Mouse (Mus musculus): Measurements from ENCODE around the gene Glrx5.

GRCm38 (mm10) chr12:105038211-105038610 lies 5.7 kb downstream of the Glrx5 start:
- TF ChIP-seq GATA1 (IDR thresholded peaks at IDR 0.05; ENCODE audit: borderline replicate concordance, low read length) = no peak
- TF ChIP-seq FLI1 (IDR thresholded peaks at IDR 0.05; ENCODE audit: low read length) = no peak
